Mouse (Mus musculus): ENCODE data around the gene Hsdl2.
"Not testable (repeated sequence)": the region's sequence is repeated elsewhere in the genome, so short reads cannot be mapped to it uniquely, and the experiment has no call there.

Gene Hsdl2

GRCm38 (mm10) chr4:59581314-59582185 is at the start of gene Hsdl2:
TSS of gene Hsdl2 (plus strand) at chr4:59581563.
- DNase-seq, result peak; percentile 99

GRCm38 (mm10) chr4:59533268-59533667 is 48.1 kb upstream of the Hsdl2 start:
- DNase-seq, result no peak

GRCm38 (mm10) chr4:59535624-59536023 is 45.7 kb upstream of the Hsdl2 start:
- DNase-seq, result no peak

GRCm38 (mm10) chr4:59536281-59536680 is 45.1 kb upstream of the Hsdl2 start:
- no peak for DNase-seq

- no peak for DNase-seq
Observed at GRCm38 (mm10) chr4:59543006-59543405, 38.4 kb upstream of the Hsdl2 start.

GRCm38 (mm10) chr4:59544654-59545053 is 36.7 kb upstream of the Hsdl2 start:
- DNase-seq, result no peak

- no peak for DNase-seq
Observed at GRCm38 (mm10) chr4:59546285-59547071, 34.9 kb upstream of the Hsdl2 start.

- peak; percentile 46 for DNase-seq
Observed at GRCm38 (mm10) chr4:59547136-59547889, 34.0 kb upstream of the Hsdl2 start.

GRCm38 (mm10) chr4:59548011-59548559 is 33.3 kb upstream of the Hsdl2 start:
- DNase-seq, result no peak

- peak; percentile 85 for DNase-seq
Observed at GRCm38 (mm10) chr4:59548560-59549174, 32.7 kb upstream of the Hsdl2 start.

GRCm38 (mm10) chr4:59549175-59549976 is 32.0 kb upstream of the Hsdl2 start, which contains the start of gene Ptbp3:
TSS of gene Ptbp3 (minus strand) at chr4:59549364.
- DNase-seq, result peak; percentile 97

- DNase-seq, result no peak
Observed at GRCm38 (mm10) chr4:59549977-59550560, 31.3 kb upstream of the Hsdl2 start.

GRCm38 (mm10) chr4:59551901-59552300 is 29.5 kb upstream of the Hsdl2 start:
- no peak for DNase-seq

- DNase-seq, result no peak
Observed at GRCm38 (mm10) chr4:59552835-59553234, 28.5 kb upstream of the Hsdl2 start.

GRCm38 (mm10) chr4:59553576-59553975 is 27.8 kb upstream of the Hsdl2 start:
- DNase-seq, result no peak

- DNase-seq, result no peak
Observed at GRCm38 (mm10) chr4:59555177-59555576, 26.2 kb upstream of the Hsdl2 start.

GRCm38 (mm10) chr4:59557343-59557742 is 24.0 kb upstream of the Hsdl2 start:
- DNase-seq, result not testable (repeated sequence)

GRCm38 (mm10) chr4:59558096-59558720 is 23.2 kb upstream of the Hsdl2 start:
- peak; percentile 65 for DNase-seq

GRCm38 (mm10) chr4:59560141-59560540 is 21.2 kb upstream of the Hsdl2 start:
- no peak for DNase-seq

- DNase-seq, result no peak
Observed at GRCm38 (mm10) chr4:59564128-59564527, 17.2 kb upstream of the Hsdl2 start.

Data from kidney, postnatal 10 days (tissue).